Mouse (Mus musculus) layer of hippocampus, postnatal 14 days (tissue): Measurements from ENCODE around the gene Inpp5a. TPM values are rescaled to one million over a fixed set of nuclear protein-coding genes. Genes with fewer than 3 reads are reported as not detected.

Experiments
- DNase-seq, 2 experiments: peaks; one replicate each; pipeline ENCODE4 v3.0.0; 2021 to 2022; ENCODE audit warnings: low spot score in 2 of 2, mixed read lengths in 1 of 2
- total RNA-seq, 2 experiments: library from RNA; stranded (reverse); gene quantifications; 2 replicates each; pipeline ENCODE4 v1.2.3; 2021

Inpp5a gene
- total RNA-seq, 2 experiments from 2014 or later: 41.1 to 41.2 TPM

DNA sequence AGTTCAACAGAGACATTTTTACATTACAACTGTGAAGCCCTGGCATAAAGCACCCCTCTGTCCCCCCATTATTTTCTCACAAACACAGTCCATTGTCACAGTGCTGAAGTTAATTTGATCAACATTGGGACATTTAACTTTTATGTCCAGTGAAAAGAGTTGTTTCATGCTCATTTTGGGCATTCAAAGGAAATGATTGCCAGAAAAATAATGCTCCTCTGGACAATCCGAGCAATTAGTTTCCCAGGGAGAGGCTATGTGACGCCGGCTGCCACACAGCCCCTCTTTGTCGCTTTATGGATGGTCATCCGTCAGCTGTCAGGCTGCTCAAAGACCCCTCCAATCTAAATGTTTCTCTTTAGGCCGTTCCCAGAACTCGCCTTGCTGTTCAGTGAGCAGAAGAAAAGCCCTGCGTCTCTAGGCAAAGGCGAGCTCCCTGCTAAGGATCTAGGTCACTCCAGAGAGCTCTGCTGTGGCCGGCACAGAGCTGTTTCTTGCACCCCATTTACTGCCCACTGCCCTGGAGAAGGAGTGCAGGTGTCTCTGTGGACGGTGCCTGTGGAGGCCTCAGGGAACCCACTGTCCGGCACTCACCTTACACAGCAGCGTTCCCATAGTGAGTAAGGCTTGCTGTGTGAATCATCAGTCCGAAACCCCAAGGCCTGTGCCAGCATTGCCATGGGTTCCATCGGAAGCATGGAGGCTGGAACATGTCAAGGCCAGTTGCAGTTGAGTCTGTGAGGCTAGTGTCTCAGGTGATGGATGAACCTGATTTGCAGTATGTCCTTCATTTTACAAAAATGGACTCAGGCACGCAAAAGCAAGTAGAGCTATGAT lies 141.9 kb downstream of the Inpp5a start:
- DNase-seq: no peak

- no peak for DNase-seq
These were observed 142.5 kb downstream of the Inpp5a start for GRCm38 (mm10) chr7:139531428-139531801.

DNA sequence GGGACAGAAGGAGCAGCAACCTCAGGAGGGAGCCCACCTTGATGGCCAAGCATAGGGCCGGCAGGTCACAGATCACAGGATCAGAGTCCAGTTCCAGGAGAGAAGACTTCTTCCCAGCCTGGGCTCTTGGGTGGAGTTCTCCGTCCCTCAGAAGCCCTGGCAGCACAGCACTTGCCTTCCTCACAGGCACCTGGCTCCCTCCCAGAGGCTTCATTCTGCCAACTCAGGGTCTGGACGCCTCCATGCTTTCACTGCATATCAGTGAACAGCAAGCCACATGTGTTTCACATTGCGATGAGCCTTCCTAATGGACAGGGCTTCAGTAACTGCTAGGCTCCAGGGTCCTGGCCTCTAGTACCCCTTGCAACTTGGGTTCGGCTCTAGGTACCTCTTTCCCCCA lies 147.4 kb downstream of the Inpp5a start:
- DNase-seq: no peak

DNA sequence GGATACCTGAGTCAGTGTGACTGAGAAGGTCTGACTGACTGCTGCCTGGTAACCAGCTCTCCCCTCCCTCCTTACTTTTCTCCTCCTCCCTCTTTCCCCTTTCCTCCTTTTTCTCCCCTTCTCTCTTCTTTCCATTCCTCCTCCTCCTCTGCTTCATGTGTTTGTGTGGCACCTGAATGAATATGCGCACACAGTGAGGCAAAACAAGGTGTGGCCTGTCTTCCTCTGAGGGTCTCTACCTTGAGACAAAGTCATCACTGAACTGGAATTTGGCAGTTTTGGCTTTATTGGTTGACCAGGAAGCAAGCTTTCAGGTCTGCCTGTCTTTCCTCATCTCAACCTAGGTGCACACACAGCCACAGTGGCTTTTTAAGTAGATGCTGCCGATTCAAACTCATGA lies 147.9 kb downstream of the Inpp5a start:
- no peak for DNase-seq

DNA sequence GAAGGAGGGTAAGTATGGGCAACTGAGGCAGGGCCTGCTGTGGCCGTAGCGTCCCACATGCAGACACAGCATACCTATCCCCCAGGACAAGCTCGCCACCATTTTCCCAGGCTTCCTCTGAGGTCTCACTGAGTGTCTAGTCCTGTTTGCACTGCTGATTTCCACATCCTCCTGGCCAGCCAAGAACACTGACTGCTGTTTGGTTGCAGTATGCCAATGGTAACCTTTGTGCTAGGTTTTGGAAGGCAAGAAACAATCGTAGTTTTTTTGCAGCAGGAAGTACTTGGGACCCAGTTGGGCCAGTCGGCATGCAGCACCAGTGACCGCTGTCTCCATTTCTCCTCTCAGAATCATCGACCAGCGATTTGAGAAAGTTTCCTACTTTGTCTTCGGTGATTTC lies 148.9 kb downstream of the Inpp5a start:
- DNase-seq: no peak

DNA sequence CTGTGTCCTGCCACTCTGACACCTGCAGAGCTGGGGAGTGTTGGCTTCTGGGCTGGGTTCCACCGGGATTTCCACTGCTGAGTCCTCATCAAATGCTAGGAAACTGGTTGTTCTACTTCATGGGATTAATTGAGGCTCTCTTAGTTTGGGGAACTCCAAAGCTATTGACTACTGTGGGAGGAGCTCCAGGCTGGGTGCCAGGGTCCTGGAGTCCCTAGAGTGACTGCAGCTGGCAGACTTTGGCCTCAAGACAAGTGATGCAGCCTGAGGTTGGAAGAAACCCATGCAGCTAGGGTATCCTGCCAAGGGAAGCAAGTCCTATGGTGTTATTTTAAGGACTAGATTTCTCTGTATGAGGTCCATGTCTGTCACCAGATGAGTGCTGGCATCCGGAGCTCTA lies 149.6 kb downstream of the Inpp5a start:
- peak; percentile 41 to 46 for DNase-seq

- no peak for DNase-seq
These were observed 151.7 kb downstream of the Inpp5a start for GRCm38 (mm10) chr7:139540601-139541000.

DNA sequence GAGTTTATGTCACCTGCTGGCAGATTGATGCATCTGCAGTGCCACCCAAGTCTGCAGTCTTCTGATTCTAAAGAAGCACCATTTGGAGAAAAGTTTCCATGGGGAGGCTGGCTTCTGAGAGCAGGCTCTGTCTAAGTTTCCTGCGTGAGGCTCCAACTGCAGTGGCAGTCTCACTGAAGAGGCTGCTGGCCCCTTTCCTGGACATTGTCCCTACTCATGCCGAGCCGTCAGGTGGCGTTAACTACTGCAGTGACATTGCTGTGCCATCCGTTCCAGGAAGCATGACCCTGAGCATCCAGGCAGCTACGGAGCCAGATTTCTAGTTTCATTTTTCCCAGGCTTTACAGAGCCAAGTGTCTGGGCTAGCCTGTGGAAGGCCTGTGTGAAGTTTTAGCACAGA lies 152.5 kb downstream of the Inpp5a start:
- no peak for DNase-seq

DNA sequence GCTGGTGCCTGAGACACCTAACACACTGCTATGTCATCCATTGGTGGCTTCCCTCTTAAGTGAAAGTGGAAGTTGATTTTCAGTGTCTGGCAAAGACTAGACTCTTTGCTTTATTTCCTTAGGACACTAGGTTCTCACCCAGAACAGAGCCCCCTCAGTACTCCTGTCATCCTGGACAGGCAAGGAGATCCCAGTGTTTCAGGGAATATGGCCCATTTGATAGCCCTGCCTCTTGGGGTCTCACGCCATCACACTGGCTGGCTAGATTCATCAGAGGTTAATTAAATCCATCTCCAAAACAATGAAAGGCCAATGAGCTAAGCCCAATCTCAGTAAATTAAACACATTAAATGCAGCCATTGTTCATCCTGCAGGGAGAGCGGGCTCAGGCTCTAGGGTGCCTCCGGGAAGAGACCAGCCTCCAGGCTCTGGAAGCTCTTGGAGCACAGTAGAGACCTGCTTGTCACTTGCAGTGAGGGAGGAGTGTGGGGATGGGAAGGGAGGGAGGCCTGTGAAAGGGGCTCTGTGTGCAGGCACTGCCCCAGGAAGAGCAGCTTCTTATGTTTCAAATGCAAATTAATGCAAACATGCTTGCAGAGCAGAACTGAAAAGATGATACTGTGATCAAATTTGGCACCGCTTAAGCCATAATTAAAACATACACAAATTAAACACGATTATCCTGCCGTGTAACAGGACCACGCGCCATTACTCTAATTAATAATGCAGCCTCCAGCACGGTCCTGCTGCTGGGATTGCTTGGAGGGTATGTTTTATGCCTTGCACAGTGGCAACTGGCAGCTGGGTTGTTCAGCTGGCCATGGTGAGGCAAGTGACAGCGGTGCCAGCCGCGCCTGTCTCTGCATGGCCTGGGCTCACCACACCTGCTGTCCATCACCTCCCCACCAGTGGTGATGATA lies 156.1 kb downstream of the Inpp5a start:
- peak; percentile 25 to 44 for DNase-seq

GRCm38 (mm10) chr7:139547325-139547724 lies 158.4 kb downstream of the Inpp5a start:
- DNase-seq: no peak

DNA sequence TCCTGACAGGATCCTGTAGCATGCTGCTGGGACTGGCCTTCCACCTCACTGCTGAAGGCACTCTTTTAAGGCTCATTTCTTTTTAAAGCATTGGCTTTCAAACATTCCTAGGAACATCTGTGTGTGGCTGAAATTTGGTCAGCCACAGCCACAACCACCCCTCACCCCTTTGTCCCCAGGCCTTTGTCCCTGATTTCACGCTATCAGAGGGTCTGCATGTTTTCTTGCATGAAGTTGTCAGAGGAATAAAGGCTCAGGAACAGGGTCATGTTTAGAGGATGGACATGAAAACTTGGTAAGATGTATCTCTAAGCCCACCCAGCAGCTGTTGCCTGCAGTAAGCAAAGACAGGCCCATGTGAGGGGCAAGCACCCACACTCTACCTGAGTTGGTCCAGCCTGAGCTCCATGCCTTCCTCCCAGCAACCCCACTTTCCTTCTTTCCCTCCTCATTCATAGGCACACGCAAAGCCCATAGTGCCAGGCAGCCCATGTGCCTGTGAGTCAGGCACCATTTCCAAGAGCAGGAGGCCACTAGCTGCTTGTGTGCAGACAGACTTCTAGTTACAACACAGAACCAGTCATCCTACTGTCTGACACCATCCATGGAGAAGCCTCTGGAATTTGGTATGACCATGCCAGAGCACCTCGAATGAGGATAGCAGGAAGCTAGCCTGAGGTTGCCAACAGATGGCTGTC lies 161.3 kb downstream of the Inpp5a start:
- no peak for DNase-seq

DNA sequence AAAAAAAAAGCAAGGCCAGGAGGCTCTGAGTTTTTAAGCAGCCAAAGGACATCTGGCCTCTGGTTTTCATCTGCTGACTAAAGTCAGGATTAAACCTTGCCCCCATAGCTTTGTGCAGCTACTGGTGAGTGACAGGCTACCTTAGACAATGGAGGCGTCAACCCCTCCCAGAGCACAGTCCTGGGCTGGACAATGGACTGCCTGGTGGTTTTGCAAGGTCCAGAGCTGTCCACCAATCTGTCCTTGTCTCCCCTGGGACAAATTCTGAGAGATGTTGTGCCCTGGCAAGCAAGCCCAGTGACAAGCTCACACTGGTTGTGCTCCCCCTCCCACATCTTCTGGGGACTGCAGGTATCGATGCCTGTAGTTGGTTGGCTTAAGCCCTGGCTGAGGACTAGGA lies 162.6 kb downstream of the Inpp5a start:
- DNase-seq: no peak

DNA sequence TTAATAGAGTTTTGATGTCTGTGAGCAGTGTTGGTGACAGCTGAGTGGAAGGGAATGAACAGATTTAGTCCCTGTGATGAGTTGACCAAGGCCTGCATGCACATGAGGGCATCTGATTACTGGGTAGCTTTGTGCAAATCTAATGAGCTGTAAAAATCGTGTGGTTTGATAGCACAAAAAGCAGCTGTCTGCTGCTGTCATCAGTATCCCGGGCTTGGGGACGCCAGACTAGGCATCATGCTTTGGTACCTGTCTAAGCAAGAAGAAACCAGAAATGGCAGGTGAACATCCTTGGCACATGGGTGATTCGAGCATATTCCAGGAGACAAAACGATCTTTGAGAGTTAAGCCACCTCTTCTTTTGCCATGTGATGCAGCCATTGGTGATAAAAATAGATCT lies 167.4 kb downstream of the Inpp5a start:
- DNase-seq: no peak

GRCm38 (mm10) chr7:139556746-139557526 lies 168.0 kb downstream of the Inpp5a start:
- no peak for DNase-seq

- no peak for DNase-seq
These were observed 170.8 kb downstream of the Inpp5a start for GRCm38 (mm10) chr7:139559659-139560058.

DNA sequence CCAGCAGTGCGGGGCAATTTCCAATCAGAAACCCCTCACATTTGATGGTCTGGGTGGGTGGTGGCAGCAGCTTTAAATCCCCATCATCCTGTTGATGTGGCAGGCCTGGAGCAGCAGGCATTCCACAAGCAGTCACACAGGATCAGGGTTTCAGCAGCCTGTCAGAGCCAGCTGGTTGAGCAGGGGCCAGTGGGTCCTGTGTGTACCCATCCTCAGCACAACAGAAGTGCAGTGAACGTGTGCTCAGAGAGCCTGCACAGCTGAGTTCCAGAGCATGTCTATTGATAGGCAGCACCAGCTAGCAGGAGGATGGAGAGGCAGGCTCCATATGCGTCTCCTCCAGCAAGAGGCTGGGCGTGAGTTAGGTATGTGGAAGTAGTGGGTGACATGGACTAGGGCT lies 174.5 kb downstream of the Inpp5a start:
- DNase-seq: no peak

DNA sequence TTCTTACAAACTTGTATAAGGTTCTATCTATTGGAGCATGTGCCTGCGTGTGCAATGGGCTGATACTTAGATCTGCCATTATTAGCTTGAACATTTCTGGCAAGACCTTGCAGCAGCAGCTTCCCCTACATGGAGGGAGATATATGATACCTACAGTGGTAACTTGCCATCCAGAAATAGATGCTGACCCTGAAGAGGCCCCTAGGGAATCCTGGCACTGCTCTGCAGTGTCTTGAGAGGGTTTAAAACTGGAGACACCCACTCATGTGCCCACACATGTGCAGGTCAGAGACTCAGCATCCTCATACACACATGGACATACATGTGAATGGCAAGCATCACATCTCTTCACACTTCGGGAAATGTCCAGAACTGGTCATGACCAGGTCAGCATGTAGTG lies 175.3 kb downstream of the Inpp5a start:
- no peak for DNase-seq

DNA sequence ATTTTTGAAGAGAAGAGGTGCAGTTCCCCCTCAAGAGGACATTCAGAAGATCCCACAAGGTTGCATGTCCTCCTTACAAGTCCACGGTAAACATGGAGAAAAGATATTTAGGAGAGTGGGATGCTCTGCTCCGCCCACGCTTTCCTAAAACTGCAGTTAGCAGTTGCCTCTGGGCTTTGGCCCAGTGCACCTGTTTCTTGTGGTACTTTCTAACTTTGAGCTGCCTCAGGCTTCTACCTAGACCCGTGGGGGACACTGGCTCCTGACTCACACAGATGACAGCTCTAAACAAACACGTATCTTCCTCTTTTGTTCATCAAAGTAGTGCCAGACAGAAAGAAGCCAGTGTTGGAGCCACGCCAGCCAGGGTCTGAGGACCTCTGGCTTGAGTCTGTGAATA lies 177.1 kb downstream of the Inpp5a start:
- no peak for DNase-seq

GRCm38 (mm10) chr7:139566533-139566932 lies 177.6 kb downstream of the Inpp5a start:
- no peak for DNase-seq

DNA sequence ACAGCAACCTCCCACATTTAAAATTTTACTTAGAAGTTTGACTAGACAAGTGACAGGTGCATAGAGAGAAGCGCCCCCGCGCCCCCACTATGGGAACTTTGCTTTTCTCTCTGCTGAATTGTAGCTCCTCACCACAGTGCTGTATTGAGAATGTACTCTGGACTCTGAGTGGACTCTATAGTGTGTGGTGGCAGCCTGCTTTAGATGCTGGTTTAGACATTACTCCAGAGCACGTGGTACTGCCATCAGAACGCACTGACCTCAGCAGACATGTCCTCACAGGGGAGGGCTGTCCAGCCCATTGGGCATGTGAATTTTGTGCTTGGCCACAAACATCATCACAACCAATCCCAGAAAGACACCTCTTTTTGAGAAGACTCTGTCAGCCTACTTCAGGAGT lies 181.9 kb downstream of the Inpp5a start:
- DNase-seq: no peak

DNA sequence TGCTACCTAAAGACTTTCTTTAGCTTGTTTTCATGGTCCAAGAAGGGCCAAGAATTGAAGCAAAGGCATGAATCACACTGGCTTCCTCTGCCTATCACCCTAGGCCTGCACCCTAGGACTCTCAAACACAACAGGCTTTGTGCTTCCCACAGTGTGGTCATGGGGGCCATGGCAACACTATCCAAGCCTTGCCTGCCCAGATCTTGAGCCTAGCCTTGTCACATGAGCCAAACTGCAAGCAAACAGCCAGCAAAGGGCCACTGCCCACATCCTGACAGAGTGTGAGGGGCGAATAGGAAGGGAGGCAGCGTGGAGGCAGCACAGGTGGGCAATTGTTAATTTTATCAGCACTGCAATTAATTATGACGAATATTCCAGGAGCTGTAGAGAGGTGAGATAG lies 183.8 kb downstream of the Inpp5a start:
- no peak for DNase-seq
